9 mouse cellular contexts compared by ENCODE assay signal in genomic region chr14:32683251-32683838, GRCm38 (mm10). TPM values are rescaled to one million over a fixed set of nuclear protein-coding genes. Genes with fewer than 3 reads are reported as not detected.
DNase-seq lines count a peak whose midpoint lies in the region; ATAC-seq lines count a peak whose summit lies in the region.
"Had no signal": no experiment of that assay in that cellular context is flagged by ENCODE, and none has a peak within 500 bp of the region (broad histone marks: within the 10 kb centered on the region; RNA-seq: fewer than 3 reads in every experiment).

No protein-coding gene starts in this region.

- no peak overlapping the region for H3K4me2 ChIP-seq in kidney, embryonic 16.5 days (replicated peaks; ENCODE audit: low read depth, low read length)
- H3K4me2 ChIP-seq in neural tube, embryonic 14.5 days (ENCODE audit: low read depth, low read length): no peak overlapping the region
- H3K4me2 ChIP-seq: liver, embryonic 15.5 days had no signal

- H3K4me3 ChIP-seq in kidney, embryonic 16.5 days (ENCODE audit: low read length): no peak overlapping the region
- no peak overlapping the region for H3K4me3 ChIP-seq in neural tube, embryonic 14.5 days (ENCODE audit: low read depth, low read length)
- H3K4me3 ChIP-seq: liver, embryonic 15.5 days had no signal

- peak; percentile 10 to 23 for DNase-seq in frontal cortex, postnatal 14 days (ENCODE audit: low spot score in 2 of 2)
- DNase-seq in frontal cortex, postnatal 25 days (ENCODE audit: low spot score in 2 of 2): no peak
- DNase-seq in A20 (ENCODE audit: low read depth, low spot score): peak; percentile 89
- DNase-seq in cerebellum, adult 9-10 months: peak; percentile 36
- peak; percentile 97 for DNase-seq in heart, adult 11 months
- no peak for DNase-seq in thymus, postnatal 14 days

- peaks cover 21% of the 10 kb centered on the region for H3K4me1 ChIP-seq in kidney, embryonic 16.5 days (ENCODE audit: insufficient read depth, low read length)
- H3K4me1 ChIP-seq in neural tube, embryonic 14.5 days (ENCODE audit: control insufficient read depth, insufficient read depth, low read length): peaks cover 3% of the 10 kb centered on the region; the same call in 1 of the 2 replicates
- H3K4me1 ChIP-seq: liver, embryonic 15.5 days had no signal

- H3K27me3 ChIP-seq in kidney, embryonic 16.5 days (ENCODE audit: insufficient read depth, low read length): no peaks in the 10 kb centered on the region
- H3K27me3 ChIP-seq in neural tube, embryonic 14.5 days (ENCODE audit: control insufficient read depth, insufficient read depth, low read length): no peaks in the 10 kb centered on the region
- H3K27me3 ChIP-seq: liver, embryonic 15.5 days had no signal

- no peaks in the 10 kb centered on the region for H3K36me3 ChIP-seq in kidney, embryonic 16.5 days (ENCODE audit: insufficient read depth, low read length)
- no peaks in the 10 kb centered on the region for H3K36me3 ChIP-seq in neural tube, embryonic 14.5 days (ENCODE audit: control insufficient read depth, insufficient read depth, low read length)
- H3K36me3 ChIP-seq: liver, embryonic 15.5 days had no signal

- no peak overlapping the region for H3K9ac ChIP-seq in kidney, embryonic 16.5 days (replicated peaks; ENCODE audit: low read length)
- no peak overlapping the region for H3K9ac ChIP-seq in neural tube, embryonic 14.5 days (replicated peaks; ENCODE audit: low read depth, low read length)
- H3K9ac ChIP-seq: liver, embryonic 15.5 days had no signal

- H3K9me3 ChIP-seq in kidney, embryonic 16.5 days (ENCODE audit: low read length): no peaks in the 10 kb centered on the region
- H3K9me3 ChIP-seq in neural tube, embryonic 14.5 days (ENCODE audit: control insufficient read depth, low read length): no peaks in the 10 kb centered on the region
- H3K9me3 ChIP-seq: liver, embryonic 15.5 days had no signal

- ATAC-seq in kidney, embryonic 16.5 days (ENCODE audit: low FRiP score, low TSS enrichment): peak; percentile 36
- peak; percentile 36; the same call in 1 of the 2 replicates for ATAC-seq in neural tube, embryonic 14.5 days (ENCODE audit: low read depth)

- no peak overlapping the region for H3K27ac ChIP-seq in kidney, embryonic 16.5 days (ENCODE audit: low read length)
- no peak overlapping the region for H3K27ac ChIP-seq in neural tube, embryonic 14.5 days (ENCODE audit: low read depth, low read length)
- H3K27ac ChIP-seq: liver, embryonic 15.5 days had no signal

- WGBS in kidney, embryonic 16.5 days: 26% methylated on average over 19 of the region's 19 CpGs
- WGBS in neural tube, embryonic 14.5 days: 54% methylated on average over 19 of the region's 19 CpGs

RNA-seq across cellular contexts. Expression of gene 3425401B19Rik, which starts 1.7 kb away (rescaled TPM):
- polyA plus RNA-seq in kidney, embryonic 16.5 days (2015; fragmentation: Nextera tagmentation; extraction: Ambion mirVana): 0.14 and 0.23 TPM in 2 replicates
- 0.21 and 0.26 TPM in 2 replicates for polyA plus RNA-seq in neural tube, embryonic 14.5 days (2014; fragmentation: Nextera tagmentation; extraction: Ambion mirVana)

Comparison
In these comparisons a context has a peak if more than half of its experiments do, and no peak if none do; other contexts are left out.
1. DNase-seq: peak in frontal cortex, postnatal 14 days (2 of 2), A20 (single experiment), cerebellum, adult 9-10 months (single experiment) and heart, adult 11 months (single experiment); none in frontal cortex, postnatal 25 days (0 of 2) and thymus, postnatal 14 days (single experiment).